Mouse (Mus musculus): ENCODE results near the gene Dmap1. TPM values are rescaled to one million over a fixed set of nuclear protein-coding genes. Genes with fewer than 3 reads are reported as not detected.

Dmap1 gene
- 12.7 and 21.6 TPM in 2 replicates for total RNA-seq (2017)

GRCm38 (mm10) chr4:117681931-117682461 is at the start of gene Dmap1:
Gene Dmap1 (minus strand): TSS chr4:117682273.
- peak; percentile 77 for ATAC-seq (ENCODE audit: extremely low read depth, insufficient number of reproducible peaks, low FRiP score, poor library complexity, severe bottlenecking)

- no peak for ATAC-seq (ENCODE audit: extremely low read depth, insufficient number of reproducible peaks, low FRiP score, poor library complexity, severe bottlenecking)
Measured at GRCm38 (mm10) chr4:117724112-117724511, 42.0 kb upstream of the Dmap1 start, which contains the start of gene Gm12845. Gene Gm12845 (plus strand): TSS chr4:117724412.

- no peak for ATAC-seq (ENCODE audit: extremely low read depth, insufficient number of reproducible peaks, low FRiP score, poor library complexity, severe bottlenecking)
Measured at GRCm38 (mm10) chr4:117713303-117714098, 31.4 kb upstream of the Dmap1 start.

GRCm38 (mm10) chr4:117712314-117712713 is 30.2 kb upstream of the Dmap1 start:
- no peak for ATAC-seq (ENCODE audit: extremely low read depth, insufficient number of reproducible peaks, low FRiP score, poor library complexity, severe bottlenecking)

GRCm38 (mm10) chr4:117708780-117709550 is 26.9 kb upstream of the Dmap1 start:
- no peak for ATAC-seq (ENCODE audit: extremely low read depth, insufficient number of reproducible peaks, low FRiP score, poor library complexity, severe bottlenecking)

- no peak for ATAC-seq (ENCODE audit: extremely low read depth, insufficient number of reproducible peaks, low FRiP score, poor library complexity, severe bottlenecking)
Measured at GRCm38 (mm10) chr4:117705361-117705760, 23.3 kb upstream of the Dmap1 start.

- ATAC-seq (ENCODE audit: extremely low read depth, insufficient number of reproducible peaks, low FRiP score, poor library complexity, severe bottlenecking) = no peak
Measured at GRCm38 (mm10) chr4:117686354-117686753, 4.3 kb upstream of the Dmap1 start.

GRCm38 (mm10) chr4:117683048-117683768 is 1.1 kb upstream of the Dmap1 start:
- no peak for ATAC-seq (ENCODE audit: extremely low read depth, insufficient number of reproducible peaks, low FRiP score, poor library complexity, severe bottlenecking)

GRCm38 (mm10) chr4:117682463-117682862 is 390 bp upstream of the Dmap1 start:
- no peak for ATAC-seq (ENCODE audit: extremely low read depth, insufficient number of reproducible peaks, low FRiP score, poor library complexity, severe bottlenecking)

GRCm38 (mm10) chr4:117680963-117681362 is 1.1 kb downstream of the Dmap1 start:
- no peak for ATAC-seq (ENCODE audit: extremely low read depth, insufficient number of reproducible peaks, low FRiP score, poor library complexity, severe bottlenecking)

- ATAC-seq (ENCODE audit: extremely low read depth, insufficient number of reproducible peaks, low FRiP score, poor library complexity, severe bottlenecking) = peak; percentile 38; the same call in 1 of the 2 replicates
Measured at GRCm38 (mm10) chr4:117676903-117677302, 5.2 kb downstream of the Dmap1 start.

GRCm38 (mm10) chr4:117673901-117674300 is 8.2 kb downstream of the Dmap1 start:
- no peak for ATAC-seq (ENCODE audit: extremely low read depth, insufficient number of reproducible peaks, low FRiP score, poor library complexity, severe bottlenecking)

GRCm38 (mm10) chr4:117672042-117672441 is 10.0 kb downstream of the Dmap1 start:
- no peak for ATAC-seq (ENCODE audit: extremely low read depth, insufficient number of reproducible peaks, low FRiP score, poor library complexity, severe bottlenecking)

- no peak for ATAC-seq (ENCODE audit: extremely low read depth, insufficient number of reproducible peaks, low FRiP score, poor library complexity, severe bottlenecking)
Measured at GRCm38 (mm10) chr4:117669874-117670273, 12.2 kb downstream of the Dmap1 start.

- no peak for ATAC-seq (ENCODE audit: extremely low read depth, insufficient number of reproducible peaks, low FRiP score, poor library complexity, severe bottlenecking)
Measured at GRCm38 (mm10) chr4:117666054-117666453, 16.0 kb downstream of the Dmap1 start.

- ATAC-seq (ENCODE audit: extremely low read depth, insufficient number of reproducible peaks, low FRiP score, poor library complexity, severe bottlenecking) = no peak
Measured at GRCm38 (mm10) chr4:117665531-117665930, 16.5 kb downstream of the Dmap1 start.

- no peak for ATAC-seq (ENCODE audit: extremely low read depth, insufficient number of reproducible peaks, low FRiP score, poor library complexity, severe bottlenecking)
Measured at GRCm38 (mm10) chr4:117664411-117665137, 17.5 kb downstream of the Dmap1 start.

GRCm38 (mm10) chr4:117660001-117660400 is 22.1 kb downstream of the Dmap1 start:
- no peak for ATAC-seq (ENCODE audit: extremely low read depth, insufficient number of reproducible peaks, low FRiP score, poor library complexity, severe bottlenecking)

Data from neutrophil, adult 5-6 weeks (primary cell).